ENCODE assay signal across 24 mouse cellular contexts in the genomic region with DNA sequence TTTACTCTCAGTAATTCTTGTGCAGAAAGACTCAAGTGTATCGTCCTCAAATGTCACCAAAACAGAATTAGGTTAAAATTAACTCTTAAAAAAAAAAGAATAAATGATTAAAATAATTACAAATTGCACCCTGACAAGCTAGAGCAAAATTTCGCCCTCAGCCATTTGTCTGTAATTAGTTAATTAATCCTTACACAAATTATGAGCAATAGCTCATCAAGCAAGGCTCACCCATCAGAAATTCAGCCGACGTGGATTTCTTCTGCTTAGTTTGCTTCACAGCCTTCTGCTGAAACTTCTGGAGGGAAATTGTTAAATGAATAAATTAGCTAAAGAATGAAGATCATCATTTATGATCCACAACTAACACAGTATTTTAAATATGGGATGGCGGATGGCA.
DNase-seq lines count a peak whose midpoint lies in the region; ATAC-seq lines count a peak whose summit lies in the region.
"Had no signal": no experiment of that assay in that cellular context is flagged by ENCODE, and none has a peak within 500 bp of the region (broad histone marks: within the 10 kb centered on the region; RNA-seq: fewer than 3 reads in every experiment).

No protein-coding gene starts in this region.

- ATAC-seq in forebrain, embryonic 14.5 days = no peak
- ATAC-seq in forebrain, embryonic 16.5 days = no peak
- ATAC-seq in midbrain, embryonic 14.5 days (ENCODE audit: low FRiP score, low TSS enrichment) = no peak
- no peak for ATAC-seq in midbrain, embryonic 11.5 days (ENCODE audit: low FRiP score)
- ATAC-seq: forebrain, embryonic 15.5 days; Patski had no signal

- H3K4me2 ChIP-seq in forebrain, embryonic 14.5 days (ENCODE audit: low read length) = no peak overlapping the region
- no peak overlapping the region for H3K4me2 ChIP-seq in forebrain, embryonic 16.5 days (ENCODE audit: low read length)
- no peak overlapping the region for H3K4me2 ChIP-seq in midbrain, embryonic 14.5 days (ENCODE audit: low read length)
- no peak overlapping the region for H3K4me2 ChIP-seq in midbrain, embryonic 11.5 days
- H3K4me2 ChIP-seq: embryonic facial prominence, embryonic 12.5 days; embryonic facial prominence, embryonic 15.5 days; forebrain, embryonic 15.5 days; heart, embryonic 13.5 days; hindbrain, embryonic 13.5 days had no signal

- no peaks in the 10 kb centered on the region for H3K36me3 ChIP-seq in forebrain, embryonic 14.5 days (ENCODE audit: control insufficient read depth, insufficient read depth, low read length)
- H3K36me3 ChIP-seq in forebrain, embryonic 16.5 days (ENCODE audit: control insufficient read depth, insufficient read depth) = no peaks in the 10 kb centered on the region
- H3K36me3 ChIP-seq in midbrain, embryonic 14.5 days (ENCODE audit: control insufficient read depth, insufficient read depth, low read length) = no peaks in the 10 kb centered on the region
- H3K36me3 ChIP-seq in midbrain, embryonic 11.5 days (ENCODE audit: control insufficient read depth, insufficient read depth, low read length) = no peaks in the 10 kb centered on the region
- H3K36me3 ChIP-seq: embryonic facial prominence, embryonic 12.5 days; embryonic facial prominence, embryonic 15.5 days; forebrain, embryonic 15.5 days; heart, embryonic 10.5 days; heart, embryonic 13.5 days; hindbrain, embryonic 13.5 days had no signal

- DNase-seq in forebrain, embryonic 14.5 days (ENCODE audit: low spot score) = peak; percentile 13
- peak; percentile 12 for DNase-seq in midbrain, embryonic 14.5 days
- no peak for DNase-seq in midbrain, embryonic 11.5 days (ENCODE audit: low spot score, missing footprints)
- peak; percentile 23 for DNase-seq in retina, embryonic 14.5 days (ENCODE audit: low spot score)
- no peak for DNase-seq in left cerebral cortex, postnatal 36 days (ENCODE audit: low spot score in 2 of 2)
- DNase-seq: adrenal gland, postnatal 10 days; adrenal gland, postnatal 36 days; cerebellum, adult 11 months; cerebellum, adult 2 months; cerebellum, adult 9-11 months; cerebellum, postnatal 25 days; gastrocnemius, postnatal 10 days; gastrocnemius, postnatal 36 days; heart, adult 2 months; heart, postnatal 14 days; heart, postnatal 4 days had no signal

- intact Hi-C loops in left cerebral cortex, postnatal 36 days (cut with DNase I) = no loop called here

- no peaks in the 10 kb centered on the region for H3K27me3 ChIP-seq in forebrain, embryonic 14.5 days (replicated peaks; ENCODE audit: control insufficient read depth, insufficient read depth, low read length)
- no peaks in the 10 kb centered on the region for H3K27me3 ChIP-seq in forebrain, embryonic 16.5 days (replicated peaks; ENCODE audit: control insufficient read depth, insufficient read depth, low read length)
- H3K27me3 ChIP-seq in midbrain, embryonic 14.5 days (ENCODE audit: control insufficient read depth, insufficient read depth, low read length) = no peaks in the 10 kb centered on the region
- no peaks in the 10 kb centered on the region for H3K27me3 ChIP-seq in midbrain, embryonic 11.5 days (ENCODE audit: control insufficient read depth, insufficient read depth, low read length)
- H3K27me3 ChIP-seq: embryonic facial prominence, embryonic 12.5 days; embryonic facial prominence, embryonic 15.5 days; forebrain, embryonic 15.5 days; heart, embryonic 13.5 days; hindbrain, embryonic 13.5 days; Patski had no signal

- H3K4me1 ChIP-seq in forebrain, embryonic 14.5 days (ENCODE audit: control insufficient read depth, insufficient read depth, low read length) = no peaks in the 10 kb centered on the region
- no peaks in the 10 kb centered on the region for H3K4me1 ChIP-seq in forebrain, embryonic 16.5 days (replicated peaks; ENCODE audit: control insufficient read depth, insufficient read depth, low read length)
- no peaks in the 10 kb centered on the region for H3K4me1 ChIP-seq in midbrain, embryonic 14.5 days (ENCODE audit: control insufficient read depth, insufficient read depth, low read length)
- H3K4me1 ChIP-seq in midbrain, embryonic 11.5 days (ENCODE audit: control insufficient read depth, insufficient read depth, low read length) = no peaks in the 10 kb centered on the region
- H3K4me1 ChIP-seq: embryonic facial prominence, embryonic 12.5 days; embryonic facial prominence, embryonic 15.5 days; forebrain, embryonic 15.5 days; heart, embryonic 10.5 days; heart, embryonic 13.5 days; hindbrain, embryonic 13.5 days had no signal

- no peak overlapping the region for H3K4me3 ChIP-seq in forebrain, embryonic 14.5 days (ENCODE audit: low read depth, low read length)
- no peak overlapping the region for H3K4me3 ChIP-seq in forebrain, embryonic 16.5 days (replicated peaks; ENCODE audit: low read length)
- H3K4me3 ChIP-seq in midbrain, embryonic 14.5 days (replicated peaks; ENCODE audit: low read depth, low read length) = no peak overlapping the region
- H3K4me3 ChIP-seq in midbrain, embryonic 11.5 days (ENCODE audit: low read depth, low read length) = no peak overlapping the region
- H3K4me3 ChIP-seq: embryonic facial prominence, embryonic 12.5 days; embryonic facial prominence, embryonic 15.5 days; forebrain, embryonic 15.5 days; heart, adult 2 months; heart, embryonic 10.5 days; heart, embryonic 13.5 days; hindbrain, embryonic 13.5 days had no signal

- no peak overlapping the region for H3K9ac ChIP-seq in forebrain, embryonic 14.5 days (ENCODE audit: low read length)
- H3K9ac ChIP-seq in forebrain, embryonic 16.5 days (replicated peaks; ENCODE audit: low read depth, low read length) = no peak overlapping the region
- no peak overlapping the region for H3K9ac ChIP-seq in midbrain, embryonic 14.5 days (replicated peaks; ENCODE audit: low read length)
- H3K9ac ChIP-seq in midbrain, embryonic 11.5 days (ENCODE audit: low read length) = no peak overlapping the region
- H3K9ac ChIP-seq: embryonic facial prominence, embryonic 12.5 days; embryonic facial prominence, embryonic 15.5 days; forebrain, embryonic 15.5 days; heart, embryonic 13.5 days; hindbrain, embryonic 13.5 days had no signal

- H3K27ac ChIP-seq in forebrain, embryonic 14.5 days (ENCODE audit: low read depth, low read length) = no peak overlapping the region
- H3K27ac ChIP-seq in forebrain, embryonic 16.5 days (ENCODE audit: low read length) = no peak overlapping the region
- no peak overlapping the region for H3K27ac ChIP-seq in midbrain, embryonic 14.5 days (replicated peaks; ENCODE audit: low read depth, low read length)
- no peak overlapping the region for H3K27ac ChIP-seq in midbrain, embryonic 11.5 days (ENCODE audit: low read depth, low read length)
- H3K27ac ChIP-seq: embryonic facial prominence, embryonic 12.5 days; embryonic facial prominence, embryonic 15.5 days; forebrain, embryonic 15.5 days; heart, adult 2 months; heart, embryonic 10.5 days; heart, embryonic 13.5 days; hindbrain, embryonic 13.5 days had no signal

- WGBS in forebrain, embryonic 14.5 days = 61% methylated on average over 5 of the region's 5 CpGs
- WGBS in forebrain, embryonic 16.5 days = 47% methylated on average over 5 of the region's 5 CpGs
- WGBS in midbrain, embryonic 14.5 days = 85% methylated on average over 5 of the region's 5 CpGs
- 91% methylated on average over 5 of the region's 5 CpGs for WGBS in midbrain, embryonic 11.5 days

- H3K9me3 ChIP-seq in forebrain, embryonic 14.5 days (replicated peaks; ENCODE audit: control insufficient read depth, low read length) = no peaks in the 10 kb centered on the region
- no peaks in the 10 kb centered on the region for H3K9me3 ChIP-seq in forebrain, embryonic 16.5 days (ENCODE audit: control insufficient read depth, low read length)
- H3K9me3 ChIP-seq in midbrain, embryonic 14.5 days (ENCODE audit: control insufficient read depth, low read length) = no peaks in the 10 kb centered on the region
- H3K9me3 ChIP-seq in midbrain, embryonic 11.5 days (ENCODE audit: control insufficient read depth, low read length) = no peaks in the 10 kb centered on the region
- H3K9me3 ChIP-seq: embryonic facial prominence, embryonic 12.5 days; embryonic facial prominence, embryonic 15.5 days; forebrain, embryonic 15.5 days; heart, embryonic 10.5 days; heart, embryonic 13.5 days; hindbrain, embryonic 13.5 days had no signal

Comparison
In these comparisons a context has a peak if more than half of its experiments do, and no peak if none do; other contexts are left out.
1. DNase-seq: peak in forebrain, embryonic 14.5 days (single experiment), midbrain, embryonic 14.5 days (single experiment) and retina, embryonic 14.5 days (single experiment); none in midbrain, embryonic 11.5 days (single experiment) and left cerebral cortex, postnatal 36 days (0 of 2).